Mouse (Mus musculus): ENCODE measurements around the gene Itga9.

DNA sequence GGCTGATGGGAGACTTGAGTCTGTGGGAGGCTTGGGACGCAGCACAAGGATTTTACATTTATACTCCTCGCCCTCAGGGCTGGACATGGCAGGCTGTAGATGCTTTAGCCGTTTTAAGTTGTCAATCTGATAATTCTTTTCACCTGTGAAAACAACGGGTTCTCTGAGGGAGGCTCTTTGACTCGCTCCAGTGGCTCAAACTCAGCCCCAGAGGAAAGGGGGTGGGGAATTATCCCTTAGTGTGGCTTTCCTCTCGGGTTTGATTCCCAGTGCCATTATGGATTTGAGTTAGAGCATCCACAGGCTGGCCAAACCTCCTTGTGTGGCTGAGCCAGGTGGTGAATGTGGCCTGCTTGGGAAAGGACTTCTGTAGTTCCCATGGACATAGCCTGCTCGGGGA, 17.7 kb downstream of the Itga9 start:
- TF ChIP-seq POLR2A (IDR thresholded peaks at IDR 0.05; ENCODE audit: control insufficient read depth, low read depth, low read length) (no peak), CTCF (IDR thresholded peaks at IDR 0.05; ENCODE audit: control insufficient read depth, insufficient read depth, insufficient replicate concordance, low read depth, low read length) (no peak)
